Mouse (Mus musculus): Measurements from ENCODE around the gene Zfp341.

Zfp341 gene

GRCm38 (mm10) chr2:154633876-154634644 is 21.0 kb downstream of the Zfp341 start:
- DNase-seq (ENCODE audit: low spot score): no peak

GRCm38 (mm10) chr2:154635826-154636225 is 22.7 kb downstream of the Zfp341 start:
- DNase-seq (ENCODE audit: low spot score): no peak

GRCm38 (mm10) chr2:154638521-154638920 is 25.4 kb downstream of the Zfp341 start:
- no peak for DNase-seq (ENCODE audit: low spot score)

- DNase-seq (ENCODE audit: low spot score): no peak
These were observed 26.0 kb downstream of the Zfp341 start for GRCm38 (mm10) chr2:154639115-154639514.

- DNase-seq (ENCODE audit: low spot score): no peak
These were observed 28.1 kb downstream of the Zfp341 start for GRCm38 (mm10) chr2:154641176-154641575.

- DNase-seq (ENCODE audit: low spot score): no peak
These were observed 28.9 kb downstream of the Zfp341 start for GRCm38 (mm10) chr2:154642005-154642459.

GRCm38 (mm10) chr2:154642712-154643385 is 29.8 kb downstream of the Zfp341 start:
- no peak for DNase-seq (ENCODE audit: low spot score)

- no peak for DNase-seq (ENCODE audit: low spot score)
These were observed 33.5 kb downstream of the Zfp341 start for GRCm38 (mm10) chr2:154646634-154647033.

GRCm38 (mm10) chr2:154648086-154648485 is 35.0 kb downstream of the Zfp341 start:
- no peak for DNase-seq (ENCODE audit: low spot score)

- no peak for DNase-seq (ENCODE audit: low spot score)
These were observed 37.3 kb downstream of the Zfp341 start for GRCm38 (mm10) chr2:154650404-154650803.

- DNase-seq (ENCODE audit: low spot score): no peak
These were observed 38.3 kb downstream of the Zfp341 start, which contains the start of gene Chmp4b for GRCm38 (mm10) chr2:154651363-154651762. Chmp4b (plus strand) TSS chr2:154651705.

- DNase-seq (ENCODE audit: low spot score): no peak
These were observed 41.9 kb downstream of the Zfp341 start for GRCm38 (mm10) chr2:154654976-154655375.

GRCm38 (mm10) chr2:154655878-154656414 is 42.8 kb downstream of the Zfp341 start:
- no peak for DNase-seq (ENCODE audit: low spot score)

- DNase-seq (ENCODE audit: low spot score): peak; percentile 83
These were observed 43.8 kb downstream of the Zfp341 start for GRCm38 (mm10) chr2:154656710-154657485.

GRCm38 (mm10) chr2:154657486-154658237 is 44.6 kb downstream of the Zfp341 start:
- DNase-seq (ENCODE audit: low spot score): no peak

GRCm38 (mm10) chr2:154659070-154659469 is 46.0 kb downstream of the Zfp341 start:
- no peak for DNase-seq (ENCODE audit: low spot score)

- DNase-seq (ENCODE audit: low spot score): no peak
These were observed 46.5 kb downstream of the Zfp341 start for GRCm38 (mm10) chr2:154659531-154660074.

- DNase-seq (ENCODE audit: low spot score): no peak
These were observed 55.6 kb downstream of the Zfp341 start for GRCm38 (mm10) chr2:154668680-154669079.

- DNase-seq (ENCODE audit: low spot score): no peak
These were observed 57.0 kb downstream of the Zfp341 start for GRCm38 (mm10) chr2:154670106-154670505.

GRCm38 (mm10) chr2:154670741-154671140 is 57.6 kb downstream of the Zfp341 start:
- DNase-seq (ENCODE audit: low spot score): no peak

- DNase-seq (ENCODE audit: low spot score): no peak
These were observed 60.9 kb downstream of the Zfp341 start for GRCm38 (mm10) chr2:154674008-154674407.
